Mouse (Mus musculus): ENCODE measurements around the gene Gm29797. TPM values are rescaled to one million over a fixed set of nuclear protein-coding genes. Genes with fewer than 3 reads are reported as not detected.

Gene Gm29797
- polyA plus RNA-seq (2012; rRNA removed) = 0.62 and 1.0 TPM in 2 replicates

GRCm38 (mm10) chr2:181656734-181657133 is at the start of gene Gm29797:
Gene Gm29797, plus strand, starts transcription at chr2:181657034.

GRCm38 (mm10) chr2:181671326-181671725 is 14.5 kb downstream of the Gm29797 start, which contains the start of gene Sox18:
Gene Sox18, minus strand, starts transcription at chr2:181671640.

GRCm38 (mm10) chr2:181679951-181680715 is 23.3 kb downstream of the Gm29797 start, which contains the start of gene Tcea2:
Gene Tcea2, plus strand, starts transcription at chr2:181680310.

GRCm38 (mm10) chr2:181693339-181694280 is 36.8 kb downstream of the Gm29797 start, which contains the start of gene Rgs19:
Gene Rgs19, minus strand, starts transcription at chr2:181693977.

GRCm38 (mm10) chr2:181698241-181698640 is 41.4 kb downstream of the Gm29797 start, which contains the start of gene Lkaaear1:
Gene Lkaaear1, minus strand, starts transcription at chr2:181698442.

Other genes starting within 250 kb of the Gm29797 start
- gene Zbtb46, start 197.6 kb upstream of the Gm29797 start, polyA plus RNA-seq (2012; rRNA removed) = 16.7 and 16.9 TPM in 2 replicates
- gene Abhd16b, start 163.8 kb upstream of the Gm29797 start, polyA plus RNA-seq (2012; rRNA removed) = 0.14 and 0.43 TPM in 2 replicates
- 62.8 and 108 TPM in 2 replicates for gene Tpd52l2, start 159.9 kb upstream of the Gm29797 start, polyA plus RNA-seq (2012; rRNA removed)
- 61.5 and 73.6 TPM in 2 replicates for gene Dnajc5, start 136.5 kb upstream of the Gm29797 start, polyA plus RNA-seq (2012; rRNA removed)
- gene Uckl1, start 72.1 kb upstream of the Gm29797 start, polyA plus RNA-seq (2012; rRNA removed) = 146 and 181 TPM in 2 replicates
- 21.1 and 26.7 TPM in 2 replicates for gene Prpf6, start 65.2 kb upstream of the Gm29797 start, polyA plus RNA-seq (2012; rRNA removed)
- gene Zfp512b, start 64.2 kb upstream of the Gm29797 start, polyA plus RNA-seq (2012; rRNA removed) = 108 and 116 TPM in 2 replicates
- gene Samd10, start 57.8 kb upstream of the Gm29797 start, polyA plus RNA-seq (2012; rRNA removed) = 41.9 and 44.3 TPM in 2 replicates
- gene Sox18, start 14.6 kb downstream of the Gm29797 start, polyA plus RNA-seq (2012; rRNA removed) = 209 and 217 TPM in 2 replicates
- 32.8 and 33.7 TPM in 2 replicates for gene Tcea2, start 23.3 kb downstream of the Gm29797 start, polyA plus RNA-seq (2012; rRNA removed)
- 119 and 136 TPM in 2 replicates for gene Rgs19, start 36.9 kb downstream of the Gm29797 start, polyA plus RNA-seq (2012; rRNA removed)
- not detected in 2 replicates for gene Lkaaear1, start 41.4 kb downstream of the Gm29797 start, polyA plus RNA-seq (2012; rRNA removed)
- gene Oprl1, start 58.0 kb downstream of the Gm29797 start, polyA plus RNA-seq (2012; rRNA removed) = 0.93 and 1.5 TPM in 2 replicates
- 0.07 and 0.08 TPM in 2 replicates for gene Myt1, start 106.3 kb downstream of the Gm29797 start, polyA plus RNA-seq (2012; rRNA removed)
- 14.8 and 18.6 TPM in 2 replicates for gene Pcmtd2, start 180.8 kb downstream of the Gm29797 start, polyA plus RNA-seq (2012; rRNA removed)
- 3.1 and 4.5 TPM in 2 replicates for gene Polr3k, start 207.3 kb downstream of the Gm29797 start, polyA plus RNA-seq (2012; rRNA removed)

All from ovary, adult 2 months (tissue).